Mouse (Mus musculus): ENCODE data around the gene N4bp2. TPM values are rescaled to one million over a fixed set of nuclear protein-coding genes. Genes with fewer than 3 reads are reported as not detected.

Gene N4bp2
- polyA plus RNA-seq, 1 experiment = 22.0 TPM

GRCm38 (mm10) chr5:65850765-65851164, 87.4 kb downstream of the N4bp2 start:
- H3K36me3 ChIP-seq (ENCODE audit: control insufficient read depth, insufficient read depth, low read length) = no peaks in the 10 kb centered on the region
- H3K27ac ChIP-seq (ENCODE audit: control insufficient read depth, insufficient read depth, low read length) = peak overlapping the region; percentile 90
- peak; percentile 81 for DNase-seq
- H3K4me1 ChIP-seq (replicated peaks; ENCODE audit: control insufficient read depth, insufficient read depth, low read length) = peaks cover 21% of the 10 kb centered on the region
- WGBS = 6% methylated on average over 11 of the region's 11 CpGs
- TF ChIP-seq CTCF (IDR thresholded peaks at IDR 0.05; ENCODE audit: borderline replicate concordance, control insufficient read depth, extremely low read depth, insufficient read depth, low read length, poor library complexity) = no peak
- peak; percentile 74; the same call in 1 of the 2 replicates for TF ChIP-seq POLR2A (IDR thresholded peaks at IDR 0.05; ENCODE audit: control insufficient read depth, extremely low read depth, insufficient read depth, low read length, poor library complexity)
- peak overlapping the region; percentile 16 for H3K4me3 ChIP-seq (ENCODE audit: control insufficient read depth, insufficient read depth, low read length)
- no peaks in the 10 kb centered on the region for H3K27me3 ChIP-seq (ENCODE audit: control insufficient read depth, insufficient read depth, low read length)

DNA sequence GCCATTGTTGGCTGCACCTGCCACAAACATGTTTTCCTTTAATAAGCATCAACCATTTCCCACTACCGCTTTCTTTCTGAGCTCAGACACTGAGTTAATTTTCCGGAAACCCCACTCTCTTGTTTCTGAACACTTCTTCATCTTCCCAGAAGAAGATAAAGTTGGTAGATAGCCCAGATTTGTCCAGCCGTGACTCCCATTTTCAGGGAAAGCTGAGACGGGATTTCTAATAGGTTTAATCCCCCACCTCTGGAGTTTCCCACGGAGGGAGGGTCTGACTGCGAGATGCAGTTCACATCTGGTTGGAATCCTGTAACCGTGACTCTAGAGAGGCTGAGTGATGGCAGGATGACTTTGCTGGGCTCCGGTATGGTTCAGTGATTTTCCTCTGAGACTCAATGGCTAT, 91.5 kb downstream of the N4bp2 start:
- no peak for DNase-seq
- Histone ChIP-seq H3K36me3 (ENCODE audit: control insufficient read depth, insufficient read depth, low read length) (no peaks in the 10 kb centered on the region), H3K4me3 (ENCODE audit: control insufficient read depth, insufficient read depth, low read length) (no peak overlapping the region), H3K27me3 (ENCODE audit: control insufficient read depth, insufficient read depth, low read length) (no peaks in the 10 kb centered on the region), H3K27ac (ENCODE audit: control insufficient read depth, insufficient read depth, low read length) (peak overlapping the region; percentile 60), H3K4me1 (replicated peaks; ENCODE audit: control insufficient read depth, insufficient read depth, low read length) (peaks cover 26% of the 10 kb centered on the region)
- WGBS = 86% methylated on average over 8 of the region's 8 CpGs
- TF ChIP-seq POLR2A (IDR thresholded peaks at IDR 0.05; ENCODE audit: control insufficient read depth, extremely low read depth, insufficient read depth, low read length, poor library complexity) = no peak
- no peak for TF ChIP-seq CTCF (IDR thresholded peaks at IDR 0.05; ENCODE audit: borderline replicate concordance, control insufficient read depth, extremely low read depth, insufficient read depth, low read length, poor library complexity)

- DNase-seq = no peak
- H3K27ac ChIP-seq (ENCODE audit: control insufficient read depth, insufficient read depth, low read length) = peak overlapping the region; percentile 94; the same call in 1 of the 2 replicates
- no peaks in the 10 kb centered on the region for H3K36me3 ChIP-seq (ENCODE audit: control insufficient read depth, insufficient read depth, low read length)
- 45% methylated on average over 3 of the region's 3 CpGs for WGBS
- no peak overlapping the region for H3K4me3 ChIP-seq (ENCODE audit: control insufficient read depth, insufficient read depth, low read length)
- TF ChIP-seq POLR2A (IDR thresholded peaks at IDR 0.05; ENCODE audit: control insufficient read depth, extremely low read depth, insufficient read depth, low read length, poor library complexity) = no peak
- TF ChIP-seq CTCF (IDR thresholded peaks at IDR 0.05; ENCODE audit: borderline replicate concordance, control insufficient read depth, extremely low read depth, insufficient read depth, low read length, poor library complexity) = no peak
- H3K27me3 ChIP-seq (ENCODE audit: control insufficient read depth, insufficient read depth, low read length) = no peaks in the 10 kb centered on the region
- H3K4me1 ChIP-seq (replicated peaks; ENCODE audit: control insufficient read depth, insufficient read depth, low read length) = peaks cover 29% of the 10 kb centered on the region
Observed at GRCm38 (mm10) chr5:65855571-65855970, 92.2 kb downstream of the N4bp2 start.

GRCm38 (mm10) chr5:65856591-65857411, 93.5 kb downstream of the N4bp2 start:
- Histone ChIP-seq H3K27me3 (ENCODE audit: control insufficient read depth, insufficient read depth, low read length) (no peaks in the 10 kb centered on the region), H3K4me3 (ENCODE audit: control insufficient read depth, insufficient read depth, low read length) (peak overlapping the region; percentile 48), H3K36me3 (ENCODE audit: control insufficient read depth, insufficient read depth, low read length) (no peaks in the 10 kb centered on the region), H3K27ac (ENCODE audit: control insufficient read depth, insufficient read depth, low read length) (peak overlapping the region; percentile 94), H3K4me1 (replicated peaks; ENCODE audit: control insufficient read depth, insufficient read depth, low read length) (peaks cover 34% of the 10 kb centered on the region)
- TF ChIP-seq CTCF (IDR thresholded peaks at IDR 0.05; ENCODE audit: borderline replicate concordance, control insufficient read depth, extremely low read depth, insufficient read depth, low read length, poor library complexity) (no peak), POLR2A (IDR thresholded peaks at IDR 0.05; ENCODE audit: control insufficient read depth, extremely low read depth, insufficient read depth, low read length, poor library complexity) (no peak)
- WGBS = 42% methylated on average over 17 of the region's 17 CpGs
- DNase-seq = peak; percentile 46

DNA sequence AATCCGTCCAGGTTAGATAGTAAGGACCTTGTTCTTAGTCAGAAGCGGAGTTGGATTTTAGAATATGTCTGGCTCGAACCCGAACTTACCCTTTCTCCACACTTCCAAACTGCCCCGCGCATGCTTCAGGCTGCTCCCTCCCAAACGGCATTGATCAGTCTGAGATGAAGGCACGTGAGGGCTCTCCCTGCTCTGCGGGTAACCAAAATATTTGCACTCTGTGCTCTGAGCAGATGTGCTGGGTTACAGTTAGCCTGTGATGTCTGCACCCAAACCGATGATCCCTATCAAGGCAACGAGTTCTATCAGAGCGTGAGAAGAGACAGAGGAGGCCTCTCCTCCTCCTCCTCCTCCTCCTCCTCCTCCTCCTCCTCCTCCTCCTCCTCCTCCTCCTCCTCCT, 94.6 kb downstream of the N4bp2 start:
- Histone ChIP-seq H3K36me3 (ENCODE audit: control insufficient read depth, insufficient read depth, low read length) (no peaks in the 10 kb centered on the region), H3K4me3 (ENCODE audit: control insufficient read depth, insufficient read depth, low read length) (peak overlapping the region; percentile 52), H3K27me3 (ENCODE audit: control insufficient read depth, insufficient read depth, low read length) (no peaks in the 10 kb centered on the region), H3K4me1 (replicated peaks; ENCODE audit: control insufficient read depth, insufficient read depth, low read length) (peaks cover 31% of the 10 kb centered on the region), H3K27ac (ENCODE audit: control insufficient read depth, insufficient read depth, low read length) (peak overlapping the region; percentile 91)
- peak; percentile 70 for DNase-seq
- TF ChIP-seq CTCF (IDR thresholded peaks at IDR 0.05; ENCODE audit: borderline replicate concordance, control insufficient read depth, extremely low read depth, insufficient read depth, low read length, poor library complexity) (no peak), POLR2A (IDR thresholded peaks at IDR 0.05; ENCODE audit: control insufficient read depth, extremely low read depth, insufficient read depth, low read length, poor library complexity) (peak; percentile 52; the same call in 1 of the 2 replicates)
- WGBS = 9% methylated on average over 12 of the region's 12 CpGs

GRCm38 (mm10) chr5:65858355-65858754, 95.0 kb downstream of the N4bp2 start:
- no peaks in the 10 kb centered on the region for H3K36me3 ChIP-seq (ENCODE audit: control insufficient read depth, insufficient read depth, low read length)
- no peak for TF ChIP-seq CTCF (IDR thresholded peaks at IDR 0.05; ENCODE audit: borderline replicate concordance, control insufficient read depth, extremely low read depth, insufficient read depth, low read length, poor library complexity)
- no peak for TF ChIP-seq POLR2A (IDR thresholded peaks at IDR 0.05; ENCODE audit: control insufficient read depth, extremely low read depth, insufficient read depth, low read length, poor library complexity)
- H3K4me1 ChIP-seq (replicated peaks; ENCODE audit: control insufficient read depth, insufficient read depth, low read length) = peaks cover 31% of the 10 kb centered on the region
- peak; percentile 33 for DNase-seq
- peak overlapping the region; percentile 95 for H3K27ac ChIP-seq (ENCODE audit: control insufficient read depth, insufficient read depth, low read length)
- no peaks in the 10 kb centered on the region for H3K27me3 ChIP-seq (ENCODE audit: control insufficient read depth, insufficient read depth, low read length)
- 53% methylated on average over 4 of the region's 6 CpGs for WGBS
- peak overlapping the region; percentile 36 for H3K4me3 ChIP-seq (ENCODE audit: control insufficient read depth, insufficient read depth, low read length)
